Mouse (Mus musculus): ENCODE data around the gene Mta2.

- TF ChIP-seq EP300 (IDR thresholded peaks at IDR 0.05; ENCODE audit: low read depth in 1 of 2, low read length in 2 of 2) (no peak), CTCF (IDR thresholded peaks at IDR 0.05 in 2 of 3, conservative IDR thresholded peaks at IDR 0.05 in 1 of 3; ENCODE audit: control insufficient read depth in 1 of 3, insufficient read depth in 1 of 3, low read depth in 2 of 3, low read length in 3 of 3, poor library complexity in 1 of 3, severe bottlenecking in 1 of 3) (no peak), BHLHE40 (IDR thresholded peaks at IDR 0.05; ENCODE audit: borderline replicate concordance, low read depth, low read length) (no peak), CHD1 (IDR thresholded peaks at IDR 0.05; ENCODE audit: low read depth, low read length) (no peak), HCFC1 (IDR thresholded peaks at IDR 0.05; ENCODE audit: low read depth, low read length) (no peak), E2F4 (IDR thresholded peaks at IDR 0.05; ENCODE audit: borderline replicate concordance, low read depth, low read length) (no peak), ZKSCAN1 (IDR thresholded peaks at IDR 0.05; ENCODE audit: low read depth, low read length) (no peak), MAX (IDR thresholded peaks at IDR 0.05; ENCODE audit: low read length) (no peak)
Observed at GRCm38 (mm10) chr19:8941136-8941514, 550 bp upstream of the Mta2 start.
